Mouse (Mus musculus) testis, adult 2 months (tissue): ENCODE measurements around the gene Kxd1.

Experiments used
- CTCF ChIP-seq: fragments of 200-500 bp; IDR thresholded peaks from 2 replicates; pipeline ENCODE4 v1.5.1; 2012; ENCODE audit warnings: low read depth, mild to moderate bottlenecking, inconsistent platforms, low read length, moderate library complexity; ENCODE audit not compliant: control insufficient read depth, insufficient read depth, insufficient replicate concordance
- POLR2A ChIP-seq: fragments of 200-500 bp; IDR thresholded peaks from 2 replicates; pipeline ENCODE4 v1.6.1; 2012; ENCODE audit warnings: low read depth, mild to moderate bottlenecking, inconsistent platforms, low read length, moderate library complexity; ENCODE audit not compliant: control insufficient read depth

- no peak for TF ChIP-seq POLR2A
- TF ChIP-seq CTCF = no peak
Measured at GRCm38 (mm10) chr8:70547762-70548161, 20.0 kb upstream of the Kxd1 start.
